Mouse (Mus musculus): ENCODE results near the gene Gcnt4.

DNA sequence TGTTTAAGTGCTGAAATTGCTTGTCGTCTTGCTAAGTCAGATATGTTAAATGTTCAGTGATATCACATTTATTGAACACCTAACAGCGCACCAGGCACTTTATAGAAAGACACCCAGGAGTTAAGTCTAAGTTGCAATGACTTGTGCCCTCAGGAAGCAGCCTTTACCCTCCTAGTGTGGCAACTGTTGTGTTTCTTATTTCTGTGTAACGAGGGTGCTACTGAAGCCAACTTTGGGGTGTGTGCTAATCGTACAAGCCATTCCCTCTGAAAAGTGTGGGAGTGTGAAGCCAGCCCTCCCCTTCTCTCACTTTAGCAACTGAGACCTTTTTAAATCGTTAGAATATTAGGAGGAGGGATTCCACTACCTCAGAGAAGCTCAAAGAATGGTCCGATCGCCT lies 23.2 kb downstream of the Gcnt4 start:
- TF ChIP-seq POLR2A (IDR thresholded peaks at IDR 0.05; ENCODE audit: control insufficient read depth, extremely low read depth, insufficient read depth, low read length, poor library complexity): no peak
- TF ChIP-seq CTCF (IDR thresholded peaks at IDR 0.05; ENCODE audit: borderline replicate concordance, control insufficient read depth, extremely low read depth, insufficient read depth, low read length, poor library complexity): no peak

All from thymus, adult 2 months (tissue).